In genomic region chr2:32655826-32656225, GRCm38 (mm10) we compare ENCODE assay signal across 9 mouse cellular contexts. TPM values are rescaled to one million over a fixed set of nuclear protein-coding genes. Genes with fewer than 3 reads are reported as not detected.
DNase-seq lines count a peak whose midpoint lies in the region; ATAC-seq and TF ChIP-seq lines count a peak whose summit lies in the region.
"Had no signal": no experiment of that assay in that cellular context is flagged by ENCODE, and none has a peak within 500 bp of the region (broad histone marks: within the 10 kb centered on the region; RNA-seq: fewer than 3 reads in every experiment).

No protein-coding gene starts in this region.

- peak overlapping the region; percentile 63; the same call in 1 of the 2 replicates for H3K27ac ChIP-seq in layer of hippocampus, adult 2 months
- H3K27ac ChIP-seq in kidney, embryonic 15.5 days: peak overlapping the region; percentile 88
- H3K27ac ChIP-seq: macrophage had no signal

- no peak overlapping the region for H3K4me2 ChIP-seq in kidney, embryonic 15.5 days

- no peak for DNase-seq in layer of hippocampus, adult 2 months (ENCODE audit: low spot score in 2 of 2)
- no peak for DNase-seq in layer of hippocampus, postnatal 10 days (ENCODE audit: low spot score in 2 of 2)
- DNase-seq in lung, postnatal 36 days: peak; percentile 77
- no peak for DNase-seq in layer of hippocampus, adult 9-11 months
- no peak for DNase-seq in cerebellum, adult 9-10 months

- H3K36me3 ChIP-seq in kidney, embryonic 15.5 days: peaks cover 3% of the 10 kb centered on the region; the same call in 1 of the 2 replicates

- no peak for TF ChIP-seq CTCF in layer of hippocampus, adult 2 months (conservative IDR thresholded peaks at IDR 0.05)

- H3K27me3 ChIP-seq in kidney, embryonic 15.5 days: no peaks in the 10 kb centered on the region

- WGBS in kidney, embryonic 15.5 days: 23% methylated on average over 12 of the region's 12 CpGs

- H3K4me3 ChIP-seq in layer of hippocampus, adult 2 months: no peak overlapping the region
- no peak overlapping the region for H3K4me3 ChIP-seq in kidney, embryonic 15.5 days (replicated peaks)

- peaks cover 33% of the 10 kb centered on the region for H3K4me1 ChIP-seq in kidney, embryonic 15.5 days

- H3K9me3 ChIP-seq in kidney, embryonic 15.5 days (replicated peaks): no peaks in the 10 kb centered on the region

- peak; percentile 15; the same call in 1 of the 2 replicates for ATAC-seq in granulocyte monocyte progenitor cell, adult 5-6 weeks (replicated peaks; ENCODE audit: poor library complexity, severe bottlenecking)
- peak; percentile 82 for ATAC-seq in kidney, embryonic 15.5 days (replicated peaks; ENCODE audit: low FRiP score)
- ATAC-seq in CD4-positive, CD25-positive, alpha-beta regulatory T cell, adult 4 months: no peak

- no peak overlapping the region for H3K9ac ChIP-seq in kidney, embryonic 15.5 days

RNA-seq across cellular contexts. Expression of gene Eng, which starts 9.4 kb away (rescaled TPM):
- 10 to 100 TPM; 16.4 to 19.7 TPM for total RNA-seq in layer of hippocampus, adult 2 months (2021)
- total RNA-seq in layer of hippocampus, postnatal 10 days (2021): 10 to 100 TPM; 25.9 to 28.2 TPM
- 11.0 and 28.9 TPM in 2 replicates for total RNA-seq in granulocyte monocyte progenitor cell, adult 5-6 weeks (2014; fragmentation: Nextera tagmentation)
- 4.0 and 6.0 TPM in 2 replicates for total RNA-seq in granulocyte monocyte progenitor cell, adult 5-6 weeks (2017)
- polyA plus RNA-seq in kidney, embryonic 15.5 days (2015; fragmentation: Nextera tagmentation; extraction: Ambion mirVana): 71.9 and 82.1 TPM in 2 replicates
- polyA plus RNA-seq in CD4-positive, CD25-positive, alpha-beta regulatory T cell, adult 4 months (2017; shearing (Covaris generic)): not detected

RNA-seq across cellular contexts. Expression of gene Ak1, which starts 34.3 kb away (rescaled TPM):
- total RNA-seq in layer of hippocampus, adult 2 months (2021): 100 to 1,000 TPM; 120 to 123 TPM
- total RNA-seq in layer of hippocampus, postnatal 10 days (2021): 100 to 1,000 TPM; 109 TPM
- total RNA-seq in granulocyte monocyte progenitor cell, adult 5-6 weeks (2014; fragmentation: Nextera tagmentation): 3.4 TPM in 1 of 2 replicates, not detected in the other
- total RNA-seq in granulocyte monocyte progenitor cell, adult 5-6 weeks (2017): 0.78 and 3.3 TPM in 2 replicates
- polyA plus RNA-seq in kidney, embryonic 15.5 days (2015; fragmentation: Nextera tagmentation; extraction: Ambion mirVana): 32.6 and 34.4 TPM in 2 replicates
- not detected for polyA plus RNA-seq in CD4-positive, CD25-positive, alpha-beta regulatory T cell, adult 4 months (2017; shearing (Covaris generic))

RNA-seq across cellular contexts. Expression of gene Fpgs, which starts 48.1 kb away (rescaled TPM):
- 10 to 100 TPM; 10.7 to 14.6 TPM for total RNA-seq in layer of hippocampus, adult 2 months (2021)
- total RNA-seq in layer of hippocampus, postnatal 10 days (2021): 10 to 100 TPM; 17.1 to 17.2 TPM
- total RNA-seq in granulocyte monocyte progenitor cell, adult 5-6 weeks (2014; fragmentation: Nextera tagmentation): 24.2 and 34.0 TPM in 2 replicates
- 19.0 and 20.7 TPM in 2 replicates for total RNA-seq in granulocyte monocyte progenitor cell, adult 5-6 weeks (2017)
- polyA plus RNA-seq in kidney, embryonic 15.5 days (2015; fragmentation: Nextera tagmentation; extraction: Ambion mirVana): 33.7 and 40.3 TPM in 2 replicates
- 10 to 100 TPM in 1 of 2 experiments, 1 to 10 TPM in 1; 9.4 to 12.5 TPM for polyA plus RNA-seq in CD4-positive, CD25-positive, alpha-beta regulatory T cell, adult 4 months (2017; shearing (Covaris generic))

RNA-seq across cellular contexts. Expression of gene St6galnac6, which starts 56.3 kb away (rescaled TPM):
- total RNA-seq in layer of hippocampus, adult 2 months (2021): 100 to 1,000 TPM; 117 to 124 TPM
- 100 to 1,000 TPM in 1 of 2 experiments, 10 to 100 TPM in 1; 99.1 to 104 TPM for total RNA-seq in layer of hippocampus, postnatal 10 days (2021)
- 16.2 and 19.0 TPM in 2 replicates for total RNA-seq in granulocyte monocyte progenitor cell, adult 5-6 weeks (2014; fragmentation: Nextera tagmentation)
- total RNA-seq in granulocyte monocyte progenitor cell, adult 5-6 weeks (2017): 11.3 and 14.2 TPM in 2 replicates
- 17.0 and 17.6 TPM in 2 replicates for polyA plus RNA-seq in kidney, embryonic 15.5 days (2015; fragmentation: Nextera tagmentation; extraction: Ambion mirVana)
- polyA plus RNA-seq in CD4-positive, CD25-positive, alpha-beta regulatory T cell, adult 4 months (2017; shearing (Covaris generic)): 1 to 10 TPM; 3.1 to 4.7 TPM

RNA-seq across cellular contexts. Expression of gene Cdk9, which starts 57.0 kb away (rescaled TPM):
- 100 to 1,000 TPM; 115 to 121 TPM for total RNA-seq in layer of hippocampus, adult 2 months (2021)
- total RNA-seq in layer of hippocampus, postnatal 10 days (2021): 10 to 100 TPM; 86.8 to 92.1 TPM
- total RNA-seq in granulocyte monocyte progenitor cell, adult 5-6 weeks (2014; fragmentation: Nextera tagmentation): 89.5 and 102 TPM in 2 replicates
- 44.8 and 54.3 TPM in 2 replicates for total RNA-seq in granulocyte monocyte progenitor cell, adult 5-6 weeks (2017)
- 108 and 118 TPM in 2 replicates for polyA plus RNA-seq in kidney, embryonic 15.5 days (2015; fragmentation: Nextera tagmentation; extraction: Ambion mirVana)
- 10 to 100 TPM; 16.3 to 22.9 TPM for polyA plus RNA-seq in CD4-positive, CD25-positive, alpha-beta regulatory T cell, adult 4 months (2017; shearing (Covaris generic))

Comparison
In these comparisons a context has a peak if more than half of its experiments do, and no peak if none do; other contexts are left out.
1. RNA of gene Ak1, which starts 34.3 kb away (total RNA-seq): 120 to 123 TPM in layer of hippocampus, adult 2 months and 109 TPM in layer of hippocampus, postnatal 10 days; 0.78 to 3.4 TPM in granulocyte monocyte progenitor cell, adult 5-6 weeks; every median in the first group is over 10 times any median in the second.